Mouse (Mus musculus) lung, postnatal 25 days (tissue): ENCODE results near the gene Sdhaf4.
A peak's percentile ranks its signal among the peaks of the same experiment; 100 is the strongest.
"Not testable (repeated sequence)": the region's sequence is repeated elsewhere in the genome, so short reads cannot be mapped to it uniquely, and the experiment has no call there.

Source experiments
- DNase-seq: peaks from one replicate; pipeline ENCODE4 v3.0.0; 2022; ENCODE audit warnings: low spot score

The Sdhaf4 gene

GRCm38 (mm10) chr1:24005070-24005804 lies at the start of gene Sdhaf4:
Gene Sdhaf4, minus strand, starts transcription at chr1:24005656.
- peak; percentile 90 for DNase-seq

DNA sequence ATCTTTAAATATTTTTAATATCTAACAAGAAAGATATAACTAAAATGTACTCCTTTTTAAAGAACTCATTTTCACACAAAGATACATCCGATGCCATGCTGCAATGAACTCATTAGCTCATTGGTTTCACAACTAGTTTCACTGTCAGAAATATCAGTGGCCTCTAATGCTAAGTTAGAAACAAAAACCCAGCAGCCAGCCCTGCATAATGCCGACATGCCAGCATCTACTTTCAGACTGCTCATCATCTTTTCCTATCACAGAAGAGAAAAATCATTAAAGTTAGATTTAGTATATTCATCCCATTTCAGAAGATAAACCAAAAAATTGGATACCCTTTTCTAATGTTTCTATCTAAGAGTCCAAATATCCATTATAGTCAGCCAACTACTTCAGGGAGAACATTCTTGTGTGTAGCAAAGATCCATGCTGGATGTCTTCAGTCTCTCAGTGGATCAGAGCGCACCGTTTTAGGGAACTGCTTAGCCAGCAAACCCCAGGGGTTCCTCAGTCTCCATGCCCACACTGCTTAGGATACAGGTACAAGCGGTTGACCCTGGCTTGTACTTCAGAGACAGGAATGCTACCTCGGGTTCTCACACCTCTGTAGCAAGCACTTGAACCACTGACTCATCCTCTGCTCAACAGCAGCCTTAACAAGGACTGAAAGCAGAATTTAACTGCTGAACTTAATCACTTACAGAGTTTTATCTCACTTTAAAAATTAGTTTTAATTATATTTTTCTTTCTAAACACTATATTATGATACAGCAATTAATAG lies 41.5 kb upstream of the Sdhaf4 start:
- no peak for DNase-seq

GRCm38 (mm10) chr1:24045627-24046026 lies 40.2 kb upstream of the Sdhaf4 start:
- no peak for DNase-seq

- no peak for DNase-seq
Measured at GRCm38 (mm10) chr1:24043007-24043406, 37.6 kb upstream of the Sdhaf4 start.

GRCm38 (mm10) chr1:24033759-24034423 lies 28.4 kb upstream of the Sdhaf4 start:
- peak; percentile 4 for DNase-seq

DNA sequence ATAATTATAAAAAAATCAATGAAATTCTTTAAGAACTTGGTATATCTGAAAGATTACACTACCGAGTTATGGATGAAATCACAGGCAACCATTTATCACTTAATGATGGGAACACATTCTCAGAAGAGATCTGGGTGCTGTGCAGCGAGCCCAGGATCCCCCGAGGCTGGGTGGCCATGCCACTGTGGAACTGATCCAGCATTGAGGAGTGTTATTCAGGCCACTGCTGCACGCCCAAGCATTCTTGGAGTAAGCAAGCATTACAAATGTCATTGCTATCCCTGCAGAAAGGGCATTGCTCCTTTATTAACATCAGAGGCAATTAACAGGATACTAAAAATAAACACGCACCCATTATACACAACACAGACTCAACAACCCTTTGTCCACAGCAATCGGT lies 5.4 kb upstream of the Sdhaf4 start:
- DNase-seq: no peak

- DNase-seq: no peak
Measured at GRCm38 (mm10) chr1:24010016-24010415, 4.6 kb upstream of the Sdhaf4 start.

- DNase-seq: peak; percentile 61
Measured at GRCm38 (mm10) chr1:24007621-24008020, 2.2 kb upstream of the Sdhaf4 start.

DNA sequence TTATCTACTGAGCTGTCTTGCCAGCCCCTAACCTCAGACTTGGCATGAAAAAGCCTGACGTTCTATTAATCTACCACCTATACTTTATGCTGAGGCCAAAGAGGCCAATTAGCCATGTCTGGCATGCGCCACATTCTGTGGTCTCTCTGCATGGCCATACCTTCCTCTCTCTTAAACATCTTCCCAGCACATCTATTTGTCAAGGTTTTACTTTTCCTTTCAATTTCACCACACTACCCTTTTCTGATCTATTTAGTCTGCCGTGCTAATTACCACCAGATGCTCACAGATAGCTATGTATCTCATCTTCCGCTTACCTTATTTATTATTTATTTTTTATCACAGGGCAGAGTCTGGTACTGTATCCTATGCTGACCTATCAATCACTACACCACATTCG lies 6.1 kb downstream of the Sdhaf4 start:
- DNase-seq: no peak

DNA sequence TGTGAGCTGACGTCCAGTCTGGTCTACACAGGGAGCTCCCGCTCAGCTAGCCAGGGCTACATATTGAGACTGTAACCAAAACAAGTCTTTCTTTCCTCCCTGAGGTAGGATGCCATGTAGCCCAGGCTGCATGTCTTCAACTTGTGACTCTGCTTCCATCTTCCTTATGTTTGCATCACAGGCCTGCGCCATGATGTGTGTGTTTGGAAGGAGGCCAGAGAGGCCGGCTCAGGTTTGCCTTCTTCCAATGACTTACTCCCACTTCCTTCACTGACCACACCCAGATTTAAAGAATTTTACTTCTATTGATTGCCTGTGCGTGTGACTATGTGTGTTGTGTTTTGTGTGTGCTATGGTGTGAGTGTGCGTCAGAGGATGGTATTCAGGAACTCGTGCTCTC lies 6.6 kb downstream of the Sdhaf4 start:
- no peak for DNase-seq

- DNase-seq: no peak
Measured at GRCm38 (mm10) chr1:23998120-23998810, 7.2 kb downstream of the Sdhaf4 start.

DNA sequence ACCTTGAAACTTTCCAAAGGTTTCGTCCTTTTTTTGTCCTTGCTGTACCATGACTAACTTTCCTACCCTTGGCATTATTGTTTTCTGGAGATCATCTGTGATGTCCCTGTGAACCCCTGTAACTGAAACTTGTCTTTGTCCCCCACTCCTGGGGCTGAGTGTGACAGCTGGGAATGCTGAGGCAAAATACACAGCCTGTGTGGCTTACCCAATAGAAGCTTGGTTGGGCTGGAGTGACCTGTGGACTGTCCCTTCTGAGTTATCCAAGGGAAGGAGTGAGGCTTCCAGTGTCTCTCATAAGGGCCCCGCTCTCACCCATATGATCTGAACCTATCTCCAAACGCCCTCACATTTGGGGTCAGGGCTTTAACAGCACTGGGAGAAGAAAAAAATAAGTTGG lies 8.0 kb downstream of the Sdhaf4 start:
- no peak for DNase-seq

DNA sequence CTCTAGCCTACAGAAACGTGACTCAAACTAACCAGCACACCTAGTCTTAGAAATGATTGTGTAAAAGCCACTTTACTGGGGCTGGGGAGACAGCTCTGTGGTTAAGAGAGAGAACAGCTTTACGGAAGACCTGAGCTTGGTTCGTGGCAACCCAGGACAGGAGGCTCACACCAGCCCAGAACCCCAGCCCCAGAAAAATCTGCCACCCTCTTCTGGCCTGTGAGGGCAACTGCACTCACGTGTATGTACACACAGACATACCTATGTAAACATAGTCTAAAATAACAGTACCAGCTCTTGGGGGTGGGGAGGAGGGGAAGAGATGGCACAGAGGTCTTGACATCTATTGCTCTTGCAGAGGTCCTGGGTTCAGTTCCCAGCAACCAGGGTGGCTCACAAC lies 10.0 kb downstream of the Sdhaf4 start:
- DNase-seq: no peak

- peak; percentile 2 for DNase-seq
Measured at GRCm38 (mm10) chr1:23983118-23983517, 22.3 kb downstream of the Sdhaf4 start.

GRCm38 (mm10) chr1:23978281-23978680 lies 27.2 kb downstream of the Sdhaf4 start:
- no peak for DNase-seq

- not testable (repeated sequence) for DNase-seq
Measured at GRCm38 (mm10) chr1:23971159-23971558, 34.3 kb downstream of the Sdhaf4 start.

- DNase-seq: no peak
Measured at GRCm38 (mm10) chr1:23968027-23968725, 37.3 kb downstream of the Sdhaf4 start.

DNA sequence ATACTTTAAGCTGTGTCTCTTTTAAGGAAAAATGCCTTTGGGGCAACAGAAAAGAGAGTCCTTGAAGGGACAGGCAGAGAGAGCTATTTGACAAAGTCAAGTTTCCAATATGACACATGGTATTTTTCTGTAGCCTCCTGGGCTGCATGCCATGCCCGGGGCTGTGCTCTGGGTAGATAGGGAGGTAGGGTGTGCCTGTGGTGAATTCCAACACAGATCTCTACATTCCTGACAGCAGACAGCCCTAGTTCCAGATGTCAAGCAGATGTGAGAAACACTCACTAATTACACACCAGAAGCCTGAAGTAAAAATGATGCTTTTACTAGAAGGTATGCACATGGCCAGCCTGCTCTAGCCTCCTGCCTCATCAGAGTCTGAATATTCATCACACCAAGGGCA lies 39.2 kb downstream of the Sdhaf4 start:
- DNase-seq: no peak

- DNase-seq: no peak
Measured at GRCm38 (mm10) chr1:23959415-23959732, 46.1 kb downstream of the Sdhaf4 start.

DNA sequence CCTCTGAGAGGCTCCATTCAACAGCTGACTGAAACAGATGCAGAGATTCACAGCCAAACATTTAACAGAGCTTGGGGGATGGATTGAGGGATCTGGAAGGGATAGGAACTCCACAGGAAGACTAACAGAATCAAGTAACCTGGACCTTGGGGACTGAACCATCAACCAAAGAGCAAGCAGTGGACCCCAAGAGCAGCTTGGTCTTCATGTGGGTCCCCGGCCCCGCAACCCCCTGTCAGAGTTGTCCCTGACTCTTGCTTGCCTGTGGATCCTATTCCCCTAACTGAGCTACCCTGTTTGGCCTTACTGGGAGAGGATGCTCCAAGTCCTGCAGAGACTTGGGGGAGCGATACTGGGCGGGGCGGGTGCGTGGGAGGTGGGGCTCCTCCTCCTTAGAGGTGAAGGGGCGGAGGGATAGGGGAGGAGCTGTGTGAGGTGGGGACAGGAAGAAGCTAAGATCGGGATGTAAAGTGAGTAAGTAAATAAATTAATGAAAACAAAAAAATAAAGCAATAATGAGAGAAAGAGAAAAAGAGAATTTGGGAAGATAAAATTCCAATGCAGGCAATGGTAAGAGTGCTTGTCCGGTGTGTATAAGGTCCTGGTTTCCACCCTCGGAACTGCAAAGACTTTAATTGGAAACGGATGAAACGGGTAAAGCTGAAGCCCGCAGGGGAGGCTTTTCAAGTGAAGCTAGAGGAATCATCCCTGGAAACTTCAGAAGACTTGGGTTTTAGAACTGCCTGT lies 46.6 kb downstream of the Sdhaf4 start:
- no peak for DNase-seq

- no peak for DNase-seq
Measured at GRCm38 (mm10) chr1:23958101-23958500, 47.4 kb downstream of the Sdhaf4 start.
